Mouse (Mus musculus) myocyte (in vitro differentiated cells): Measurements from ENCODE around the gene Ptprt.

ENCODE experiments used
- E2F4 ChIP-seq: IDR thresholded peaks from one replicate; pipeline ENCODE4 v1.6.1; 2011; ENCODE audit warnings: mild to moderate bottlenecking, control low read depth, moderate library complexity; ENCODE audit not compliant: insufficient read depth
- MAX ChIP-seq: IDR thresholded peaks from one replicate; pipeline ENCODE4 v1.6.1; 2011; ENCODE audit warnings: low read depth, mild to moderate bottlenecking, control low read depth
- MYOG ChIP-seq, 3 experiments: IDR thresholded peaks; one replicate each; pipeline ENCODE4 v1.6.1; 2011; ENCODE audit warnings: control low read depth in 2 of 3, low read depth in 2 of 3, mild to moderate bottlenecking in 2 of 3; ENCODE audit not compliant: insufficient read length in 2 of 3, control insufficient read depth in 1 of 3, insufficient read depth in 1 of 3
- POLR2A ChIP-seq: IDR thresholded peaks from one replicate; pipeline ENCODE4 v1.6.1; 2011; ENCODE audit warnings: low read depth, mild to moderate bottlenecking, control low read depth, moderate library complexity; ENCODE audit not compliant: insufficient read length
- SRF ChIP-seq: IDR thresholded peaks from one replicate; pipeline ENCODE4 v1.6.1; 2011; ENCODE audit warnings: low read depth; ENCODE audit not compliant: control insufficient read depth, insufficient read length
- TCF3 ChIP-seq: IDR thresholded peaks from one replicate; pipeline ENCODE4 v1.6.1; 2011; ENCODE audit warnings: low read depth, control low read depth; ENCODE audit not compliant: insufficient read length
- USF1 ChIP-seq: IDR thresholded peaks from one replicate; pipeline ENCODE4 v1.6.1; 2011; ENCODE audit warnings: low read depth, mild to moderate bottlenecking, control low read depth, moderate library complexity

- TF ChIP-seq POLR2A (no peak), USF1 (no peak), MAX (no peak), SRF (no peak), MYOG (IDR thresholded peaks at IDR 0.05; ENCODE audit: control insufficient read depth in 1 of 3, insufficient read depth in 1 of 3, insufficient read length in 2 of 3, low read depth in 2 of 3) (no peak), E2F4 (no peak), TCF3 (no peak)
These were observed 230.8 kb downstream of the Ptprt start for GRCm38 (mm10) chr2:162430171-162430570.
